Mouse (Mus musculus): ENCODE results near the gene Gm5294.
A peak's percentile ranks its signal among the peaks of the same experiment; 100 is the strongest.

Gene Gm5294

GRCm38 (mm10) chr5:138819780-138820179 lies at the start of gene Gm5294:
Gene Gm5294 (plus strand): TSS chr5:138820080.
- DNase-seq: no peak

GRCm38 (mm10) chr5:138775096-138775495 lies 44.8 kb upstream of the Gm5294 start:
- DNase-seq: no peak

GRCm38 (mm10) chr5:138776346-138776745 lies 43.5 kb upstream of the Gm5294 start:
- DNase-seq: no peak

GRCm38 (mm10) chr5:138778731-138779463 lies 41.0 kb upstream of the Gm5294 start:
- DNase-seq: peak; percentile 20

- no peak for DNase-seq
Measured at GRCm38 (mm10) chr5:138779655-138780054, 40.2 kb upstream of the Gm5294 start.

- DNase-seq: no peak
Measured at GRCm38 (mm10) chr5:138782697-138783096, 37.2 kb upstream of the Gm5294 start.

GRCm38 (mm10) chr5:138783181-138783580 lies 36.7 kb upstream of the Gm5294 start:
- DNase-seq: no peak

GRCm38 (mm10) chr5:138785986-138786515 lies 33.8 kb upstream of the Gm5294 start:
- no peak for DNase-seq

GRCm38 (mm10) chr5:138787648-138788047 lies 32.2 kb upstream of the Gm5294 start:
- no peak for DNase-seq

GRCm38 (mm10) chr5:138788481-138789211 lies 31.2 kb upstream of the Gm5294 start:
- DNase-seq: no peak

GRCm38 (mm10) chr5:138790954-138791480 lies 28.9 kb upstream of the Gm5294 start:
- no peak for DNase-seq

GRCm38 (mm10) chr5:138801588-138802116 lies 18.2 kb upstream of the Gm5294 start:
- no peak for DNase-seq

GRCm38 (mm10) chr5:138804286-138804685 lies 15.6 kb upstream of the Gm5294 start:
- DNase-seq: no peak

- DNase-seq: no peak
Measured at GRCm38 (mm10) chr5:138809767-138810166, 10.1 kb upstream of the Gm5294 start.

GRCm38 (mm10) chr5:138820717-138821332 lies 945 bp downstream of the Gm5294 start:
- no peak for DNase-seq

GRCm38 (mm10) chr5:138825090-138825489 lies 5.2 kb downstream of the Gm5294 start:
- no peak for DNase-seq

- no peak for DNase-seq
Measured at GRCm38 (mm10) chr5:138833406-138833805, 13.5 kb downstream of the Gm5294 start.

GRCm38 (mm10) chr5:138834910-138835309 lies 15.0 kb downstream of the Gm5294 start:
- no peak for DNase-seq

- DNase-seq: no peak
Measured at GRCm38 (mm10) chr5:138840981-138841380, 21.1 kb downstream of the Gm5294 start.

GRCm38 (mm10) chr5:138843168-138843824 lies 23.4 kb downstream of the Gm5294 start:
- no peak for DNase-seq

- no peak for DNase-seq
Measured at GRCm38 (mm10) chr5:138846506-138846905, 26.6 kb downstream of the Gm5294 start.

- DNase-seq: peak; percentile 91
Measured at GRCm38 (mm10) chr5:138848102-138848501, 28.2 kb downstream of the Gm5294 start.

All from cerebellum, adult 8-10 months (tissue).